Mouse (Mus musculus) stomach, embryonic 15.5 days (tissue): ENCODE results near the gene Cabp1. TPM values are rescaled to one million over a fixed set of nuclear protein-coding genes. Genes with fewer than 3 reads are reported as not detected.
A peak's percentile ranks its signal among the peaks of the same experiment; 100 is the strongest.

Experiments used
- ATAC-seq: fragments of 200-750 bp; cut with Nextera tagmentation; 2 replicates; pipeline ENCODE4 v1.8.0; 2017; ENCODE audit warnings: low read depth, moderate number of reproducible peaks, moderate TSS enrichment; ENCODE audit not compliant: insufficient read depth, low FRiP score
- H3K27ac ChIP-seq: fragments of 300-500 bp; sonication (generic); 2 replicates; pipeline ENCODE4 v1.5.1; 2015; ENCODE audit warnings: mild to moderate bottlenecking, inconsistent platforms
- H3K27me3 ChIP-seq: fragments of 300-500 bp; sonication (generic); replicated peaks from 2 replicates; pipeline ENCODE4 v1.6.1; 2015; ENCODE audit warnings: inconsistent platforms
- H3K36me3 ChIP-seq: fragments of 300-500 bp; sonication (generic); 2 replicates; pipeline ENCODE4 v1.6.1; 2015; ENCODE audit warnings: inconsistent platforms
- H3K4me1 ChIP-seq: fragments of 300-500 bp; sonication (generic); 2 replicates; pipeline ENCODE4 v1.6.1; 2015; ENCODE audit warnings: inconsistent platforms
- H3K4me2 ChIP-seq: fragments of 300-500 bp; sonication (generic); 2 replicates; pipeline ENCODE4 v1.6.1; 2015; ENCODE audit warnings: mild to moderate bottlenecking, inconsistent platforms
- H3K4me3 ChIP-seq: fragments of 300-500 bp; sonication (generic); replicated peaks from 2 replicates; pipeline ENCODE4 v1.5.1; 2015; ENCODE audit warnings: inconsistent platforms
- H3K9ac ChIP-seq: fragments of 300-500 bp; sonication (generic); 2 replicates; pipeline ENCODE4 v1.6.1; 2015; ENCODE audit warnings: inconsistent platforms
- H3K9me3 ChIP-seq: fragments of 300-500 bp; sonication (generic); 2 replicates; pipeline ENCODE4 v1.6.1; 2016; ENCODE audit warnings: inconsistent platforms
- whole genome bisulfite sequencing: fragments of 180-500 bp; shearing (Covaris S2); methylation state at CpG from one replicate; pipeline ENCODE4 v1.1.7; 2015; 5-methylcytosine and 5-hydroxymethylcytosine counted together
- polyA plus RNA-seq: library from polyadenylated mRNA; unstranded; fragments of >200 nt; fragmentation: Nextera tagmentation; extraction: Ambion mirVana; gene quantifications from 2 replicates; pipeline ENCODE4 v1.2.1, GENCODE M21; 2015

Gene Cabp1
- polyA plus RNA-seq, 1 experiment from 2014 or later: 1.6 TPM

GRCm38 (mm10) chr5:115127421-115128179 lies 66.6 kb downstream of the Cabp1 start:
- WGBS: 91% methylated on average over 22 of the region's 22 CpGs
- 0 out of 2 replicates have a peak, but pooled peaks cover 5% of the 10 kb centered on the region for H3K4me1 ChIP-seq
- H3K4me2 ChIP-seq: no peak overlapping the region
- ATAC-seq: no peak
- H3K27ac ChIP-seq: no peak overlapping the region
- H3K36me3 ChIP-seq: peaks cover 22% of the 10 kb centered on the region
- no peak overlapping the region for H3K4me3 ChIP-seq
- no peak overlapping the region for H3K9ac ChIP-seq
- H3K27me3 ChIP-seq: no peaks in the 10 kb centered on the region
- H3K9me3 ChIP-seq: no peaks in the 10 kb centered on the region

- Histone ChIP-seq H3K27ac (no peak overlapping the region), H3K4me2 (no peak overlapping the region), H3K4me3 (no peak overlapping the region), H3K9me3 (no peaks in the 10 kb centered on the region), H3K4me1 (0 out of 2 replicates have a peak, but pooled peaks cover 5% of the 10 kb centered on the region), H3K36me3 (peaks cover 22% of the 10 kb centered on the region), H3K27me3 (no peaks in the 10 kb centered on the region), H3K9ac (no peak overlapping the region)
- no peak for ATAC-seq
- 90% methylated on average over 28 of the region's 28 CpGs for WGBS
These were observed 67.4 kb downstream of the Cabp1 start for GRCm38 (mm10) chr5:115126578-115127312.

- Histone ChIP-seq H3K4me2 (peak overlapping the region; percentile 29; the same call in 1 of the 2 replicates), H3K9ac (no peak overlapping the region), H3K4me3 (no peak overlapping the region), H3K4me1 (0 out of 2 replicates have a peak, but pooled peaks cover 5% of the 10 kb centered on the region), H3K36me3 (peaks cover 22% of the 10 kb centered on the region), H3K9me3 (no peaks in the 10 kb centered on the region), H3K27me3 (no peaks in the 10 kb centered on the region), H3K27ac (no peak overlapping the region)
- ATAC-seq: peak; percentile 69; the same call in 1 of the 2 replicates
- WGBS: 22% methylated on average over 24 of the region's 24 CpGs
These were observed 68.8 kb downstream of the Cabp1 start for GRCm38 (mm10) chr5:115125211-115125871.

- Histone ChIP-seq H3K36me3 (peaks cover 22% of the 10 kb centered on the region), H3K4me3 (no peak overlapping the region), H3K4me2 (no peak overlapping the region), H3K4me1 (peaks cover 5% of the 10 kb centered on the region; the same call in 1 of the 2 replicates), H3K27ac (no peak overlapping the region), H3K9me3 (no peaks in the 10 kb centered on the region), H3K27me3 (no peaks in the 10 kb centered on the region), H3K9ac (no peak overlapping the region)
- ATAC-seq: no peak
- WGBS: 89% methylated on average over 6 of the region's 6 CpGs
These were observed 69.5 kb downstream of the Cabp1 start for GRCm38 (mm10) chr5:115124690-115125089.

- peaks cover 23% of the 10 kb centered on the region for H3K36me3 ChIP-seq
- H3K4me2 ChIP-seq: no peak overlapping the region
- H3K9me3 ChIP-seq: no peaks in the 10 kb centered on the region
- 77% methylated on average over 5 of the region's 5 CpGs for WGBS
- H3K4me3 ChIP-seq: no peak overlapping the region
- no peak overlapping the region for H3K9ac ChIP-seq
- H3K4me1 ChIP-seq: peaks cover 8% of the 10 kb centered on the region; the same call in 1 of the 2 replicates
- no peaks in the 10 kb centered on the region for H3K27me3 ChIP-seq
- no peak overlapping the region for H3K27ac ChIP-seq
- ATAC-seq: no peak
These were observed 73.2 kb downstream of the Cabp1 start for GRCm38 (mm10) chr5:115120978-115121377.

GRCm38 (mm10) chr5:115118961-115119570 lies 75.1 kb downstream of the Cabp1 start, which contains the start of gene Acads:
Gene Acads, minus strand, starts transcription at chr5:115119346.
- peak within 1 kb of the TSS; percentile 74 for H3K27ac ChIP-seq
- peaks cover 16% of the 10 kb centered on the region for H3K36me3 ChIP-seq
- H3K27me3 ChIP-seq: no peaks in the 10 kb centered on the region
- ATAC-seq: peak; percentile 94
- peak within 1 kb of the TSS; percentile 91 for H3K4me3 ChIP-seq
- peak within 1 kb of the TSS; percentile 87 for H3K4me2 ChIP-seq
- WGBS: under 1% methylated on average over 39 of the region's 39 CpGs
- H3K9ac ChIP-seq: peak within 1 kb of the TSS; percentile 80
- peaks cover 3% of the 10 kb centered on the region; the same call in 1 of the 2 replicates for H3K4me1 ChIP-seq
- H3K9me3 ChIP-seq: no peaks in the 10 kb centered on the region

Other genes with a start within 250 kb of the Cabp1 start
- gene Hnf1a, start 223.3 kb downstream of the Cabp1 start, polyA plus RNA-seq: 11.2 and 16.2 TPM in 2 replicates
- 31.5 and 34.2 TPM in 2 replicates for gene Sppl3, start 183.2 kb downstream of the Cabp1 start, polyA plus RNA-seq
- 27.1 and 31.2 TPM in 2 replicates for gene Gm10401, start 96.1 kb downstream of the Cabp1 start, polyA plus RNA-seq
- gene Acads, start 75.0 kb downstream of the Cabp1 start, polyA plus RNA-seq: 64.1 and 71.1 TPM in 2 replicates
- 26.6 and 29.7 TPM in 2 replicates for gene Unc119b, start 59.4 kb downstream of the Cabp1 start, polyA plus RNA-seq
- gene Mlec, start 36.2 kb downstream of the Cabp1 start, polyA plus RNA-seq: 89.3 and 101 TPM in 2 replicates
- gene Pop5, start 41.5 kb upstream of the Cabp1 start, polyA plus RNA-seq: 106 and 116 TPM in 2 replicates
- 138 and 139 TPM in 2 replicates for gene Rnf10, start 78.5 kb upstream of the Cabp1 start, polyA plus RNA-seq
- 46.5 and 47.9 TPM in 2 replicates for gene Coq5, start 85.3 kb upstream of the Cabp1 start, polyA plus RNA-seq
- gene Dynll1, start 106.6 kb upstream of the Cabp1 start, polyA plus RNA-seq: 1,324 and 1,567 TPM in 2 replicates
- 233 and 262 TPM in 2 replicates for gene Srsf9, start 132.8 kb upstream of the Cabp1 start, polyA plus RNA-seq
- gene Gatc, start 146.8 kb upstream of the Cabp1 start, polyA plus RNA-seq: 23.0 and 26.6 TPM in 2 replicates
- 52.0 and 58.1 TPM in 2 replicates for gene Triap1, start 146.8 kb upstream of the Cabp1 start, polyA plus RNA-seq
- gene Cox6a1, start 154.6 kb upstream of the Cabp1 start, polyA plus RNA-seq: 1,002 and 1,095 TPM in 2 replicates
- gene Msi1, start 235.2 kb upstream of the Cabp1 start, polyA plus RNA-seq: 8.0 and 8.3 TPM in 2 replicates